Mouse (Mus musculus) C2C12 (cell line): ENCODE data around the gene Ppara.

Experiments used
- CTCF ChIP-seq: IDR thresholded peaks from one replicate; pipeline ENCODE4 v1.5.1; 2011; ENCODE audit not compliant: control insufficient read depth, insufficient read depth, insufficient read length
- MAX ChIP-seq: IDR thresholded peaks from one replicate; pipeline ENCODE4 v1.6.1; 2011; ENCODE audit warnings: mild to moderate bottlenecking, control low read depth
- USF1 ChIP-seq: IDR thresholded peaks from one replicate; pipeline ENCODE4 v1.6.1; 2011; ENCODE audit warnings: low read depth, mild to moderate bottlenecking, control low read depth, moderate library complexity

DNA sequence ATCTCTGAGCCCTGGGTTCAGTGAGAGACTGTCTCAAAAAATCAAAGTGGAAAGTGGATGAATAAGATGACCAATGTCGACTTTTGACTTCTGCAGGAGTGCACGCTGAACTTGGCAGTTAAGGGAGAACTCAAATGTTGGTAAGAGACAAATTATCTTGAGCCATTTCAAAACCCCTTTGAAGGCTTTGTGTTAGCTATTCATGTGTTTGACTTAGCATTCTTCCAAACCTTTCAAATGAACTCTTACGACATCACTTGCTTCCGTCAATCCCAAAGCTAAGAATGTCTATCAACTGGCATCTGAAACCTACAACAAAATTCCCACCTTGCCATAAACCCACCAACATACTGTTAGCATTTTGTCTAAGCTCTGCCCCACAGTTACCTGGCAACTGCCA, 93.3 kb downstream of the Ppara start:
- TF ChIP-seq MAX (no peak), CTCF (no peak), USF1 (no peak)
